ENCODE assay signal across 11 mouse cellular contexts in genomic region chr8:91988866-91989633, GRCm38 (mm10).
DNase-seq lines count a peak whose midpoint lies in the region; ATAC-seq and TF ChIP-seq lines count a peak whose summit lies in the region.
"Had no signal": no experiment of that assay in that cellular context is flagged by ENCODE, and none has a peak within 500 bp of the region (broad histone marks: within the 10 kb centered on the region; RNA-seq: fewer than 3 reads in every experiment).

No protein-coding gene starts in this region.

- peaks cover 26% of the 10 kb centered on the region for H3K4me1 ChIP-seq in heart, embryonic 11.5 days (ENCODE audit: control insufficient read depth, insufficient read depth, low read length)
- no peaks in the 10 kb centered on the region for H3K4me1 ChIP-seq in kidney, adult 2 months (ENCODE audit: control insufficient read depth, insufficient read depth, low read length)

- DNase-seq in retina, postnatal 1 day: peak; percentile 44
- no peak for DNase-seq in retina, embryonic 14.5 days (ENCODE audit: low spot score)
- DNase-seq in kidney, adult 2 months: peak; percentile 81
- no peak for DNase-seq in natural killer cell, adult 2 months (ENCODE audit: low spot score in 2 of 2)
- DNase-seq: cerebellum, adult 18-20 months; thymus, postnatal 25 days had no signal

- H3K27me3 ChIP-seq in heart, embryonic 11.5 days (ENCODE audit: control insufficient read depth, insufficient read depth, low read length): peaks cover 22% of the 10 kb centered on the region
- no peaks in the 10 kb centered on the region for H3K27me3 ChIP-seq in kidney, adult 2 months (replicated peaks; ENCODE audit: control insufficient read depth, insufficient read depth, low read length)

- 28% methylated on average over 11 of the region's 11 CpGs for WGBS in heart, embryonic 11.5 days (ENCODE audit: insufficient replicate concordance)
- WGBS in kidney, adult 2 months: 74% methylated on average over 11 of the region's 11 CpGs

- peak overlapping the region; percentile 16; the same call in 1 of the 2 replicates for H3K4me2 ChIP-seq in heart, embryonic 11.5 days

- H3K36me3 ChIP-seq in heart, embryonic 11.5 days (ENCODE audit: control insufficient read depth, insufficient read depth, low read length): no peaks in the 10 kb centered on the region
- H3K36me3 ChIP-seq in kidney, adult 2 months (ENCODE audit: control insufficient read depth, insufficient read depth, low read length): no peaks in the 10 kb centered on the region
- H3K36me3 ChIP-seq: limb, embryonic 10.5 days had no signal

- H3K9me3 ChIP-seq in heart, embryonic 11.5 days (replicated peaks; ENCODE audit: control insufficient read depth, low read length): peaks cover 4% of the 10 kb centered on the region; the same call in 1 of the 2 replicates

- H3K4me3 ChIP-seq in heart, embryonic 11.5 days (ENCODE audit: low read depth, low read length): no peak overlapping the region
- no peak overlapping the region for H3K4me3 ChIP-seq in kidney, adult 2 months (ENCODE audit: insufficient read depth, low read depth, low read length)
- H3K4me3 ChIP-seq: limb, embryonic 10.5 days had no signal

- no peak for TF ChIP-seq CTCF in kidney, adult 2 months (conservative IDR thresholded peaks at IDR 0.05; ENCODE audit: insufficient read depth, insufficient read length, low read depth, low read length)

- H3K9ac ChIP-seq in heart, embryonic 11.5 days (ENCODE audit: low read depth, low read length): no peak overlapping the region
- H3K9ac ChIP-seq: liver, embryonic 14.5 days had no signal

- peak; percentile 37; the same call in 1 of the 2 replicates for ATAC-seq in heart, embryonic 11.5 days (replicated peaks; ENCODE audit: insufficient number of reproducible peaks, low FRiP score, low TSS enrichment)
- ATAC-seq in frontal cortex, adult (ENCODE audit: low TSS enrichment): no peak
- no peak for ATAC-seq in granulocyte monocyte progenitor cell, adult 5-6 weeks (replicated peaks; ENCODE audit: poor library complexity, severe bottlenecking)

- no peak overlapping the region for H3K27ac ChIP-seq in heart, embryonic 11.5 days (ENCODE audit: low read depth, low read length)
- H3K27ac ChIP-seq in kidney, adult 2 months (ENCODE audit: insufficient read depth, low read depth, low read length): peak overlapping the region; percentile 46
- H3K27ac ChIP-seq: limb, embryonic 10.5 days; liver, embryonic 14.5 days had no signal

- TF ChIP-seq POLR2A in kidney, adult 2 months (IDR thresholded peaks at IDR 0.05; ENCODE audit: low read depth, low read length): no peak

Comparison
In these comparisons a context has a peak if more than half of its experiments do, and no peak if none do; other contexts are left out.
1. DNase-seq: peak in retina, postnatal 1 day (single experiment) and kidney, adult 2 months (single experiment); none in retina, embryonic 14.5 days (single experiment) and natural killer cell, adult 2 months (0 of 2).